Mouse (Mus musculus): Measurements from ENCODE around the gene Zfp36l1.

Gene Zfp36l1

GRCm38 (mm10) chr12:80112071-80112660 lies 647 bp downstream of the Zfp36l1 start:
- in situ Hi-C loops (cut with MboI; ENCODE audit: unreplicated experiment in 2 of 2), result no loop called here

- in situ Hi-C loops (cut with MboI; ENCODE audit: unreplicated experiment in 2 of 2), result no loop called here
Measured at GRCm38 (mm10) chr12:80111131-80112070, 1.4 kb downstream of the Zfp36l1 start.

GRCm38 (mm10) chr12:80110546-80110870 lies 2.3 kb downstream of the Zfp36l1 start:
- in situ Hi-C loops (cut with MboI; ENCODE audit: unreplicated experiment in 2 of 2), result no loop called here

- in situ Hi-C loops (cut with MboI; ENCODE audit: unreplicated experiment in 2 of 2), result loop anchor here (5.0 to 10.0 kb wide), 3 partner anchors 135 to 495 kb away; no protein-coding TSS in a partner anchor
Measured at GRCm38 (mm10) chr12:80109753-80110545, 2.9 kb downstream of the Zfp36l1 start.

- in situ Hi-C loops (cut with MboI; ENCODE audit: unreplicated experiment in 2 of 2), result loop anchor here (5.0 to 10.0 kb wide), 3 partner anchors 134 to 494 kb away; no protein-coding TSS in a partner anchor
Measured at GRCm38 (mm10) chr12:80108896-80109668, 3.7 kb downstream of the Zfp36l1 start.

- in situ Hi-C loops (cut with MboI; ENCODE audit: unreplicated experiment in 2 of 2), result loop anchor here (5.0 to 10.0 kb wide), 3 partner anchors 132 to 492 kb away; no protein-coding TSS in a partner anchor
Measured at GRCm38 (mm10) chr12:80106896-80107667, 5.7 kb downstream of the Zfp36l1 start.

GRCm38 (mm10) chr12:80106138-80106895 lies 6.5 kb downstream of the Zfp36l1 start:
- in situ Hi-C loops (cut with MboI; ENCODE audit: unreplicated experiment in 2 of 2), result loop anchor here (5.0 to 10.0 kb wide), 3 partner anchors 132 to 492 kb away; no protein-coding TSS in a partner anchor

- in situ Hi-C loops (cut with MboI; ENCODE audit: unreplicated experiment in 2 of 2), result loop anchor here (5.0 to 10.0 kb wide), 4 partner anchors 36 to 489 kb away; no protein-coding TSS in a partner anchor
Measured at GRCm38 (mm10) chr12:80103521-80103973, 9.3 kb downstream of the Zfp36l1 start.

GRCm38 (mm10) chr12:80103089-80103488 lies 9.7 kb downstream of the Zfp36l1 start:
- in situ Hi-C loops (cut with MboI; ENCODE audit: unreplicated experiment in 2 of 2), result loop anchor here (5.0 to 10.0 kb wide), 4 partner anchors 36 to 488 kb away; no protein-coding TSS in a partner anchor

- in situ Hi-C loops (cut with MboI; ENCODE audit: unreplicated experiment in 2 of 2), result no loop called here
Measured at GRCm38 (mm10) chr12:80098825-80099224, 14.0 kb downstream of the Zfp36l1 start.

GRCm38 (mm10) chr12:80096734-80097133 lies 16.1 kb downstream of the Zfp36l1 start:
- in situ Hi-C loops (cut with MboI; ENCODE audit: unreplicated experiment in 2 of 2), result no loop called here

- in situ Hi-C loops (cut with MboI; ENCODE audit: unreplicated experiment in 2 of 2), result no loop called here
Measured at GRCm38 (mm10) chr12:80092787-80093186, 20.0 kb downstream of the Zfp36l1 start.

GRCm38 (mm10) chr12:80091080-80091479 lies 21.7 kb downstream of the Zfp36l1 start:
- in situ Hi-C loops (cut with MboI; ENCODE audit: unreplicated experiment in 2 of 2), result no loop called here

GRCm38 (mm10) chr12:80090529-80090928 lies 22.3 kb downstream of the Zfp36l1 start:
- in situ Hi-C loops (cut with MboI; ENCODE audit: unreplicated experiment in 2 of 2), result no loop called here

GRCm38 (mm10) chr12:80088143-80088542 lies 24.7 kb downstream of the Zfp36l1 start:
- in situ Hi-C loops (cut with MboI; ENCODE audit: unreplicated experiment in 2 of 2), result no loop called here

GRCm38 (mm10) chr12:80084446-80085112 lies 28.2 kb downstream of the Zfp36l1 start:
- in situ Hi-C loops (cut with MboI; ENCODE audit: unreplicated experiment in 2 of 2), result no loop called here

GRCm38 (mm10) chr12:80083937-80084336 lies 28.9 kb downstream of the Zfp36l1 start:
- in situ Hi-C loops (cut with MboI; ENCODE audit: unreplicated experiment in 2 of 2), result no loop called here

Measured in v-Abl transformed pro-B cells (cell line).